Mouse (Mus musculus) brain, embryonic 18.5 days (tissue): ENCODE results near the gene Kng1.
A peak's percentile ranks its signal among the peaks of the same experiment; 100 is the strongest.
"Not testable (repeated sequence)": the region's sequence is repeated elsewhere in the genome, so short reads cannot be mapped to it uniquely, and the experiment has no call there.

Experiments used
- DNase-seq: peaks from one replicate; pipeline ENCODE4 v3.0.0-alpha.2; 2012; ENCODE audit warnings: low read depth, low spot score

Kng1 gene

GRCm38 (mm10) chr16:23094136-23094535 is 36.5 kb downstream of the Kng1 start:
- DNase-seq: no peak

- DNase-seq: not testable (repeated sequence)
Measured at GRCm38 (mm10) chr16:23095581-23095980, 37.9 kb downstream of the Kng1 start.

GRCm38 (mm10) chr16:23096886-23097285 is 39.2 kb downstream of the Kng1 start:
- not testable (repeated sequence) for DNase-seq

GRCm38 (mm10) chr16:23097290-23098104 is 39.8 kb downstream of the Kng1 start:
- not testable (repeated sequence) for DNase-seq

GRCm38 (mm10) chr16:23098105-23098452 is 40.4 kb downstream of the Kng1 start:
- not testable (repeated sequence) for DNase-seq

- DNase-seq: no peak
Measured at GRCm38 (mm10) chr16:23099632-23100031, 42.0 kb downstream of the Kng1 start.

- DNase-seq: no peak
Measured at GRCm38 (mm10) chr16:23100099-23100575, 42.5 kb downstream of the Kng1 start.

- no peak for DNase-seq
Measured at GRCm38 (mm10) chr16:23100613-23101012, 42.9 kb downstream of the Kng1 start.

GRCm38 (mm10) chr16:23102340-23103037 is 44.8 kb downstream of the Kng1 start:
- no peak for DNase-seq

GRCm38 (mm10) chr16:23103038-23103745 is 45.5 kb downstream of the Kng1 start:
- no peak for DNase-seq

GRCm38 (mm10) chr16:23103841-23104240 is 46.2 kb downstream of the Kng1 start:
- no peak for DNase-seq

- no peak for DNase-seq
Measured at GRCm38 (mm10) chr16:23106121-23106520, 48.5 kb downstream of the Kng1 start.

GRCm38 (mm10) chr16:23107231-23107942 is 49.7 kb downstream of the Kng1 start, which contains the start of gene Eif4a2:
Gene Eif4a2, plus strand, starts transcription at chr16:23107444.
- DNase-seq: peak; percentile 82

GRCm38 (mm10) chr16:23107946-23108759 is 50.5 kb downstream of the Kng1 start:
- peak; percentile 67 for DNase-seq

- no peak for DNase-seq
Measured at GRCm38 (mm10) chr16:23108943-23109342, 51.3 kb downstream of the Kng1 start.

GRCm38 (mm10) chr16:23109350-23110280 is 52.0 kb downstream of the Kng1 start:
- DNase-seq: no peak

- no peak for DNase-seq
Measured at GRCm38 (mm10) chr16:23112348-23112747, 54.7 kb downstream of the Kng1 start.

- no peak for DNase-seq
Measured at GRCm38 (mm10) chr16:23112861-23113435, 55.3 kb downstream of the Kng1 start.

- DNase-seq: no peak
Measured at GRCm38 (mm10) chr16:23113903-23114302, 56.2 kb downstream of the Kng1 start.
